Mouse (Mus musculus) G1E (cell line): ENCODE data around the gene Mcur1.

Experiments
- CTCF ChIP-seq: IDR thresholded peaks from 2 replicates; pipeline ENCODE4 v1.5.1; 2012; ENCODE audit warnings: low read depth, low read length, inconsistent platforms, mixed read lengths
- GATA1 ChIP-seq: IDR thresholded peaks from 2 replicates; pipeline ENCODE4 v1.6.1; 2012; ENCODE audit warnings: borderline replicate concordance, low read length, inconsistent platforms, mixed read lengths
- TAL1 ChIP-seq: conservative IDR thresholded peaks from 2 replicates; pipeline ENCODE4 v1.6.1; 2012; ENCODE audit warnings: low read depth, low read length, inconsistent platforms, mixed read lengths

DNA sequence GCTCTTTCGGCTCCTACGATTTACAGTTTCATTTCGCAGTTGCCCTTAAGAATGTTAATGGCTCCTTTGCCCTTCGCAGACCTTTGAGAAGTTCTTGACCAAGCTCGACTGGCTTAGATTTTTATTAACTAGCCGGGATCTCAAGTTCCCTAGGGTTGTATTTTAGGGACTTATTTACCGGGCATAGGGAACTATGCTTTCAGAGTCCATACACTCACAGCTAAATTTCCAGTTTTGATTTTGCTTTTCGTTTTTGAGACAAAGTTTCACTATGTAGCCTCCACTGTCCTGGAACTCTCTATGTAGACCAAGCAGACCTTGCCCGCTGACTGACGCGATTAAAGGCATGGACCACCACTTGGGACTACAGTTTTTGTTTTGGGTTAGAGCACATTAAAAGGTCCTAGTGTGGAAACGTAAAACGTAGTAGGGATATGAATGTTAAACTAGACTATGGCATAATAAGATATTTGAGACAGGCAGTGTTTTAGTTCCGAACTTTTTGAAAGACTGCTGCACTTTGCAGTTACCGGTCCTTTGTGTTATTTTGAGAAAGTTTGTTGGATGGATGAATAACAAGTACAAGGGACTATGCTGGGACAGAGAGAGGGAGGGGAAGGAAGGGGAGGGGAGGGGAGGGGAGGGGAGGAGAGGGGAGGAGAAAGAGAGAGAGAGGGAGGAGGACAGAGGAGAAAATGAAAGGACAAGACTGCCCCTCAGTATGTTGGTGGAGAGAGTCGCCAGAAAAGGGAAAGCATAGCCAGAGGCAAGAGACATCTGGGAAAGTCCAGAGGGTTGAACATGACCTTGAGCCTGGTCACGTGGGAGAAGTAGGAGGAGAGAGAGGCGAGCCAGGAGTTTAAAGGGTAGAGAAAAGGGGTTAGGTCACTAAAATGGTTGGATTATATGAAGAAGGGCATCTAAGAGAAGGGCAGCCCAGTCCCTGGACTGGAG lies 744 bp upstream of the Mcur1 start:
- TF ChIP-seq CTCF = no peak
- no peak for TF ChIP-seq GATA1
- TF ChIP-seq TAL1 = no peak
